Mouse (Mus musculus): ENCODE data around the gene Fmo2. TPM values are rescaled to one million over a fixed set of nuclear protein-coding genes. Genes with fewer than 3 reads are reported as not detected.

Gene Fmo2
- total RNA-seq, 2 experiments from 2014 or later, result 9.1 to 14.6 TPM

DNA sequence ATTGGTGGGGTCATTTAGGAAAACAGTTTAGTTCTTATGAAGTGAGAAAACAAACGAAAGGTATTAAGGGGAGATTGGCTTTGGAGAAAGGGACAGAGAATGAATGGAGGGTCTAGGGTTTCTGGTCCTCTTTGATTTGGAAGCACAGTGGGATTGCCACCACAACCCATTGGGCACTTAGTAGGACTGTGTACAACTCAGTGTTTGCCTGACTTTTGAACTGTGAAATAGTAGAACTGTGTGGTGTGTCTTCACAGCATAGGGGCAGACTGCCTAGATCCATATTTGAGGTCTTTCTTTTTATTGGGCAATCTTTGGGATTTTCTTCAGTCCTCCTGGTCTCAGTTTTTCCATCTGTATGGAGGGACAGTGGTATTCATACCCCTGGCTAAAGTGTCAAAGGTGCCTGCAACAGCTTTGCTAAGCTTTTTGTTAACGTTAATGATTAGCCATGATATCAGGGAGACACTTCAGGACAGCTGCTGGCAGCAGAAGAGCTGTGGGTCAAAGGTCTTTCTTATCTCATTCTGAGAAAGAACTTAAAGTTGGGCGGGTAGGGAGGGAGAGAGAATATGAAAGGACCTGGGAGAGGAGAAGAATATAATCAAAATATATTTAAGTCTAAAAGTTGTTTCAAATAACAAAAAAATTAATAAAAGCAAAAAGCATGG lies 44.6 kb downstream of the Fmo2 start:
- DNase-seq, result no peak

DNA sequence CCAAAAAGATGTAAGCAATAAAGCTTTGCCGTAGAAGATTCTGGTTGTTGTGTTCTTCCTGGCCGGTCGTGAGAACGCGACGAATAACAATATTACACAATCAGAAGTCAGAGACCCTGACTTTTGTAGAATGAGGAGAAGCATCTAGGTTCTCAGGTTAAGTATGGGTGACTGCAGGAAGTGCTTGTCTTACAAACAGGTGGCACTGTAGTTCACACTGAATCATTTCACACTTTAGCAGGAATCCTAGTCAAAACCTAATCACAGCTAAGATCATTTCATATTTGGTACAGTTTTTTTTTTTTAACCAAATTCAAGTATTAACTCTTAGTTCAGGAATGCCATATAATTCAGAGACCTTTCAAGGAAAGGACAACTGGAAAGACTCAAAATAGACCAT lies 51.0 kb downstream of the Fmo2 start:
- no peak for DNase-seq

DNA sequence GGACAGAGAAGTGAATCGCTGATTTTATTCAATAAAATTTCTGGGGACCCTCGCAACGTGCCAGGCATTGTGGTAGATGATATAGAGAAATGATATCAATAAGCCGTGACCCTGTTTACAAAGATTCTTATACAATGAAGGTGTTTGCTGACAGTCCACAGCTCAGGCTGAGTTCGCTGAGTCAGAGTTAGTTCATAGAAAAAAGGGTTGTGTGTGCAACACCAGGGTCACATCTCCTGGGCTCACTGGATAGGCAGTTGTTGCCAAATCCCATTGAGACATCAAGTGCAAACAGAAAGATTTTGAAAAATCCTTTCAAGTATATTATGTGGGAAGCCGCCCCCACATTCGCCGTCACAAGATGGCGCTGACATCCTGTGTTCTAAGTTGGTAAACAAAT lies 58.3 kb downstream of the Fmo2 start:
- no peak for DNase-seq

DNA sequence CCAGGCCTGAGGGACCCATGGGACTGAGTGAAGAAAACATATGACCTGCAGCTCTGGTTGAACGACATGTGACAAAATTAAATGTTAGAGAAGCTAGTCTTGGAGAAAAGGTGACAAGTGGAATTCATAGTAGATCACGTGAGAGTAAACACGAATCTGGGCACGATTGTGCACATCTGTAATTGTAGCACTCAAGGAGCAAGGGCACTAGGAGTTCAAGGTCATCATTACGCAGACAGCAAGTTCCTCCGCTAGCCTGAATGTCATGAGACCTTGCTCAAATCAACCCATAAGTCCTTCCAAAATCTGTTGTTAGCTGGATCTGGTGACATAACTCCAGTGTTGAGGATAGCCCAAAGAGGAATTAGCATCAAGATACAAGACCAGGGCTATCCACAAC lies 59.5 kb downstream of the Fmo2 start:
- DNase-seq, result no peak

DNA sequence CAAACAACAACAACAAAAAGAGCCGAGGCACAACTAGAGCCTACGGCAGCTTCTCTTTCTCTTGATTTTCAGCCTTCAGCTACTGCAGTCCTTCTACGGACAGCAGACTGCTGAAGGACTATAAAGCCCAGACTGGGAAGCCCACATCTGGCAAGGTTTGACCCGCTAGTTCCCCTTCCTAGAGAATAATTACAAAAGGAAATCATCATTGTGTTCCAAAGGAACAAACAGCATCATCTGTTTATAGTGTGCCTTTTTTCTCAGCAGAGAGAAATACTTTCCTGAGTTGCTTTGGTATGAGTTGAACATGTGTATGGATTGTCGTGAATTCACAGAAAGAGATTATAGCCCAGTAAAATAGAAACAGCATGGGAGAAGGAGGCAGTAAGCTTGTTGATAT lies 64.2 kb downstream of the Fmo2 start:
- DNase-seq, result no peak

DNA sequence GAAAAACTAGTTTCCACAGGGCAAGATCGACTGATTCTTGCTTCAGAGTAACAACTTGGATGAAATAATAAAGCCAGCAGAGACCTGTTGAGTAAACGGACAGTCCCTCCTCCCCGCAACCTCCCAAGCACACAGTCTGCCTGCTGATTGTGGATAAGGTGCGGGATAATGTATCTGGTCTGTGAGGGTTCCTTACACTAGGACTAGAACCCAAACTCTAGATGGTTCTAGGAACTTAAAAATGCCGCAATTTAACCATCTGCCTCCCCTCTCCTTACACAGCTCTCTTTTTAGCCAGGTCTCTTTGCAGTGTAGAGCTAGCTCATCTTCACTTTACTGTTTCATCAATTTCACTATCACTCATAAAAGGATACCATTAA lies 66.0 kb downstream of the Fmo2 start:
- no peak for DNase-seq

DNA sequence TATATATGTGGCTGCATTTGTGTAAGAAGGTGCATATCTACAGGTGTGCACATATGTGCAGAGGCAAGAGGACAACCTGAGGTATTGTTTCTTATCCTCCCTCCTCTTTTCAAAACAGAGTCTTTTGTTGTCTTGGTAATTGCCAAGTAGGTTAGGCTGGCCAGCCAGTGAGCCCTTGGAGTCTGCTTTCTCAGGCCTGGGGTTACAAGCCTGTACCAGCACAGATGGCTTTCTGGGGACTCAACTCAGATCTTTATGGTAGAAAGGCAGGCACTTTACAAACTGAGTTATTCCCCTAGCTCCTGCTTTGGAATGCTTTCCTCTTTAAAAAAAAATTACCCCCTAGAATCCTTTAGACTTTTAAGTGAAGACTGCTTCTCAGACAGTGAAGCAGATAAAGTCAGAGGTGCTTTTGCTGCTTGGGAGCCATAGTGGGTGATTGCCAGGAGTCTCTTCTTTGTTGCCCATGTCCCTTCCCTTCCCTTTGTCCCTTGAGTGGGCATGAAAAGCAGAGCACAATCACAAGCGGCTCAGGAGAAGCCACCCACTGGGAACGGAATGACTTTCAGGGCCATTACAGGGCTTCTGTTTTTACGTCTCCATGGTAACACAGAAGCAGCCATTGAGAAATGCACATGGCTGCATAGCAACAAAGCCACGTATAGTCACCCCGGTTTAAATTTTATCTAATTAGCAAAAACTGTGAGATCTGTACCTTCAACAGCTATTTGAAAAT lies 66.5 kb downstream of the Fmo2 start:
- no peak for DNase-seq

Other genes starting within 250 kb of the Fmo2 start
- gene Myocos, start 240.5 kb downstream of the Fmo2 start, total RNA-seq (2021), result not detected
- gene Prrc2c, start 158.2 kb downstream of the Fmo2 start, total RNA-seq (2021), result 10 to 100 TPM; 48.9 to 52.8 TPM
- gene Fmo4, start 84.8 kb downstream of the Fmo2 start, total RNA-seq (2021), result under 1 TPM in 1 of 2 experiments, not detected in 1; 0.29 TPM
- gene Fmo1, start 32.1 kb downstream of the Fmo2 start, total RNA-seq (2021), result 10 to 100 TPM; 10.4 to 20.2 TPM
- not detected for gene Fmo6, start 38.8 kb upstream of the Fmo2 start, total RNA-seq (2021)
- not detected for gene Fmo3, start 85.8 kb upstream of the Fmo2 start, total RNA-seq (2021)
- gene Mroh9, start 186.9 kb upstream of the Fmo2 start, total RNA-seq (2021), result not detected